Mouse (Mus musculus) thymus, postnatal 14 days (tissue): ENCODE data around the gene Tmem196.

ENCODE experiments used
- DNase-seq: peaks from one replicate; pipeline ENCODE4 v3.0.0; 2021

Tmem196 gene

GRCm38 (mm10) chr12:119945589-119946310 lies at the start of gene Tmem196:
Gene Tmem196 (plus strand): TSS chr12:119945822.
- DNase-seq = no peak

GRCm38 (mm10) chr12:119946311-119946692 lies 680 bp downstream of the Tmem196 start:
- no peak for DNase-seq

GRCm38 (mm10) chr12:119957041-119957440 lies 11.4 kb downstream of the Tmem196 start:
- no peak for DNase-seq

- DNase-seq = no peak
Observed at GRCm38 (mm10) chr12:119960730-119961129, 15.1 kb downstream of the Tmem196 start.

- DNase-seq = no peak
Observed at GRCm38 (mm10) chr12:119965373-119965772, 19.8 kb downstream of the Tmem196 start.

GRCm38 (mm10) chr12:119970068-119970467 lies 24.4 kb downstream of the Tmem196 start:
- DNase-seq = no peak

GRCm38 (mm10) chr12:119981731-119982130 lies 36.1 kb downstream of the Tmem196 start:
- DNase-seq = peak; percentile 7

GRCm38 (mm10) chr12:119998267-119998666 lies 52.6 kb downstream of the Tmem196 start:
- DNase-seq = no peak

GRCm38 (mm10) chr12:120004280-120004679 lies 58.7 kb downstream of the Tmem196 start:
- no peak for DNase-seq

GRCm38 (mm10) chr12:120014768-120015167 lies 69.1 kb downstream of the Tmem196 start:
- DNase-seq = no peak

- DNase-seq = no peak
Observed at GRCm38 (mm10) chr12:120015201-120015600, 69.6 kb downstream of the Tmem196 start.

GRCm38 (mm10) chr12:120028089-120028959 lies 82.7 kb downstream of the Tmem196 start:
- DNase-seq = peak; percentile 82
